Mouse (Mus musculus) embryonic facial prominence, embryonic 13.5 days (tissue): ENCODE measurements around the gene Lrrk1. TPM values are rescaled to one million over a fixed set of nuclear protein-coding genes. Genes with fewer than 3 reads are reported as not detected.
"Not testable (repeated sequence)": the region's sequence is repeated elsewhere in the genome, so short reads cannot be mapped to it uniquely, and the experiment has no call there.

Experiments used
- ATAC-seq: fragments of 200-750 bp; cut with Nextera tagmentation; 2 replicates; pipeline ENCODE4 v1.8.0; 2017; ENCODE audit warnings: low read depth; ENCODE audit not compliant: insufficient number of reproducible peaks, insufficient read depth, low FRiP score, low TSS enrichment
- H3K27ac ChIP-seq: fragments of 300-500 bp; sonication (generic); 2 replicates; pipeline ENCODE4 v1.5.1; 2015; ENCODE audit warnings: moderate library complexity, mild to moderate bottlenecking, inconsistent platforms
- H3K27me3 ChIP-seq: fragments of 300-500 bp; sonication (generic); 2 replicates; pipeline ENCODE4 v1.6.1; 2015; ENCODE audit warnings: mild to moderate bottlenecking, inconsistent platforms
- H3K36me3 ChIP-seq: fragments of 300-500 bp; sonication (generic); 2 replicates; pipeline ENCODE4 v1.6.1; 2015; ENCODE audit warnings: mild to moderate bottlenecking, inconsistent platforms
- H3K4me1 ChIP-seq: fragments of 300-500 bp; sonication (generic); 2 replicates; pipeline ENCODE4 v1.6.1; 2015; ENCODE audit warnings: inconsistent platforms
- H3K4me2 ChIP-seq: fragments of 300-500 bp; sonication (generic); 2 replicates; pipeline ENCODE4 v1.6.1; 2015; ENCODE audit warnings: moderate library complexity, mild to moderate bottlenecking, inconsistent platforms
- H3K4me3 ChIP-seq: fragments of 300-500 bp; sonication (generic); 2 replicates; pipeline ENCODE4 v1.5.1; 2015; ENCODE audit warnings: mild to moderate bottlenecking, inconsistent platforms
- H3K9ac ChIP-seq: fragments of 300-500 bp; sonication (generic); 2 replicates; pipeline ENCODE4 v1.6.1; 2015; ENCODE audit warnings: mild to moderate bottlenecking, inconsistent platforms
- H3K9me3 ChIP-seq: fragments of 300-500 bp; sonication (generic); 2 replicates; pipeline ENCODE4 v1.6.1; 2016; ENCODE audit warnings: inconsistent platforms
- WGBS: fragments of 180-500 bp; shearing (Covaris S2); methylation state at CpG from one replicate; pipeline ENCODE4 v1.1.7; 2015; ENCODE audit warnings: mixed read lengths; 5-methylcytosine and 5-hydroxymethylcytosine counted together
- polyA plus RNA-seq: library from polyadenylated mRNA; unstranded; fragments of >200 nt; fragmentation: Nextera tagmentation; extraction: Ambion mirVana; gene quantifications from 2 replicates; pipeline ENCODE4 v1.2.1, GENCODE M21; 2015

Lrrk1 gene
- polyA plus RNA-seq, 1 experiment from 2014 or later: 15.8 TPM

GRCm38 (mm10) chr7:66198416-66198815 is 189.7 kb downstream of the Lrrk1 start:
- no peak overlapping the region for H3K9ac ChIP-seq
- peaks cover 31% of the 10 kb centered on the region for H3K4me1 ChIP-seq
- no peaks in the 10 kb centered on the region for H3K36me3 ChIP-seq
- H3K27ac ChIP-seq: no peak overlapping the region
- no peak overlapping the region for H3K4me3 ChIP-seq
- H3K27me3 ChIP-seq: no peaks in the 10 kb centered on the region
- 57% methylated on average over 10 of the region's 10 CpGs for WGBS
- H3K9me3 ChIP-seq: no peaks in the 10 kb centered on the region
- ATAC-seq: no peak
- H3K4me2 ChIP-seq: no peak overlapping the region

GRCm38 (mm10) chr7:66196609-66197445 is 191.3 kb downstream of the Lrrk1 start:
- Histone ChIP-seq H3K4me1 (peaks cover 31% of the 10 kb centered on the region), H3K4me3 (no peak overlapping the region), H3K4me2 (no peak overlapping the region), H3K27me3 (no peaks in the 10 kb centered on the region), H3K27ac (no peak overlapping the region), H3K9ac (no peak overlapping the region), H3K9me3 (no peaks in the 10 kb centered on the region), H3K36me3 (no peaks in the 10 kb centered on the region)
- WGBS: 80% methylated on average over 11 of the region's 11 CpGs
- peak; percentile 23; the same call in 1 of the 2 replicates for ATAC-seq

- Histone ChIP-seq H3K4me2 (no peak overlapping the region), H3K4me1 (peaks cover 25% of the 10 kb centered on the region), H3K27ac (no peak overlapping the region), H3K4me3 (no peak overlapping the region), H3K9ac (no peak overlapping the region), H3K36me3 (no peaks in the 10 kb centered on the region), H3K9me3 (no peaks in the 10 kb centered on the region), H3K27me3 (no peaks in the 10 kb centered on the region)
- no peak for ATAC-seq
- WGBS: 47% methylated on average over 1 of the region's 1 CpGs
Measured at GRCm38 (mm10) chr7:66195881-66196280, 192.3 kb downstream of the Lrrk1 start.

GRCm38 (mm10) chr7:66194511-66194910 is 193.6 kb downstream of the Lrrk1 start:
- Histone ChIP-seq H3K27ac (no peak overlapping the region), H3K4me2 (no peak overlapping the region), H3K36me3 (no peaks in the 10 kb centered on the region), H3K9ac (no peak overlapping the region), H3K4me3 (no peak overlapping the region), H3K4me1 (peaks cover 19% of the 10 kb centered on the region), H3K9me3 (no peaks in the 10 kb centered on the region), H3K27me3 (no peaks in the 10 kb centered on the region)
- 58% methylated on average over 3 of the region's 3 CpGs for WGBS
- ATAC-seq: no peak

- not testable (repeated sequence) for H3K27ac ChIP-seq, H3K4me1 ChIP-seq, H3K9me3 ChIP-seq, ATAC-seq, H3K9ac ChIP-seq, H3K27me3 ChIP-seq, H3K4me3 ChIP-seq, H3K4me2 ChIP-seq, H3K36me3 ChIP-seq
- 85% methylated on average over 10 of the region's 10 CpGs for WGBS
Measured at GRCm38 (mm10) chr7:66190385-66190784, 197.8 kb downstream of the Lrrk1 start.

GRCm38 (mm10) chr7:66187581-66188231 is 200.4 kb downstream of the Lrrk1 start:
- H3K4me1 ChIP-seq: peaks cover 6% of the 10 kb centered on the region
- H3K4me2 ChIP-seq: no peak overlapping the region
- WGBS: 81% methylated on average over 4 of the region's 4 CpGs
- no peaks in the 10 kb centered on the region for H3K36me3 ChIP-seq
- H3K9ac ChIP-seq: no peak overlapping the region
- no peak overlapping the region for H3K4me3 ChIP-seq
- no peaks in the 10 kb centered on the region for H3K9me3 ChIP-seq
- ATAC-seq: no peak
- no peaks in the 10 kb centered on the region for H3K27me3 ChIP-seq
- no peak overlapping the region for H3K27ac ChIP-seq

- 90% methylated on average over 5 of the region's 5 CpGs for WGBS
- peaks cover 6% of the 10 kb centered on the region for H3K4me1 ChIP-seq
- no peaks in the 10 kb centered on the region for H3K27me3 ChIP-seq
- H3K9me3 ChIP-seq: no peaks in the 10 kb centered on the region
- no peak overlapping the region for H3K4me3 ChIP-seq
- no peaks in the 10 kb centered on the region for H3K36me3 ChIP-seq
- H3K4me2 ChIP-seq: no peak overlapping the region
- H3K9ac ChIP-seq: no peak overlapping the region
- ATAC-seq: no peak
- no peak overlapping the region for H3K27ac ChIP-seq
Measured at GRCm38 (mm10) chr7:66185370-66185769, 202.8 kb downstream of the Lrrk1 start.

GRCm38 (mm10) chr7:66184026-66184425 is 204.1 kb downstream of the Lrrk1 start:
- no peak for ATAC-seq
- WGBS: 81% methylated on average over 4 of the region's 4 CpGs
- no peaks in the 10 kb centered on the region for H3K9me3 ChIP-seq
- H3K4me1 ChIP-seq: peaks cover 18% of the 10 kb centered on the region
- no peak overlapping the region for H3K4me3 ChIP-seq
- no peak overlapping the region for H3K9ac ChIP-seq
- H3K36me3 ChIP-seq: no peaks in the 10 kb centered on the region
- H3K4me2 ChIP-seq: no peak overlapping the region
- no peaks in the 10 kb centered on the region for H3K27me3 ChIP-seq
- no peak overlapping the region for H3K27ac ChIP-seq

- Histone ChIP-seq H3K4me2 (no peak overlapping the region), H3K9me3 (no peaks in the 10 kb centered on the region), H3K27me3 (no peaks in the 10 kb centered on the region), H3K27ac (no peak overlapping the region), H3K36me3 (no peaks in the 10 kb centered on the region), H3K9ac (no peak overlapping the region), H3K4me3 (no peak overlapping the region), H3K4me1 (peaks cover 21% of the 10 kb centered on the region)
- 58% methylated on average over 8 of the region's 8 CpGs for WGBS
- no peak for ATAC-seq
Measured at GRCm38 (mm10) chr7:66183404-66183803, 204.7 kb downstream of the Lrrk1 start.

GRCm38 (mm10) chr7:66182075-66182715 is 206.0 kb downstream of the Lrrk1 start:
- H3K27ac ChIP-seq: no peak overlapping the region
- no peaks in the 10 kb centered on the region for H3K27me3 ChIP-seq
- WGBS: 79% methylated on average over 7 of the region's 7 CpGs
- no peak overlapping the region for H3K4me3 ChIP-seq
- H3K9ac ChIP-seq: no peak overlapping the region
- H3K9me3 ChIP-seq: no peaks in the 10 kb centered on the region
- no peak overlapping the region for H3K4me2 ChIP-seq
- H3K36me3 ChIP-seq: no peaks in the 10 kb centered on the region
- peaks cover 21% of the 10 kb centered on the region for H3K4me1 ChIP-seq
- ATAC-seq: no peak

GRCm38 (mm10) chr7:66180711-66181365 is 207.3 kb downstream of the Lrrk1 start:
- Histone ChIP-seq H3K36me3 (peaks cover 3% of the 10 kb centered on the region), H3K4me1 (peaks cover 21% of the 10 kb centered on the region), H3K9ac (no peak overlapping the region), H3K27ac (no peak overlapping the region), H3K4me2 (no peak overlapping the region), H3K4me3 (no peak overlapping the region), H3K27me3 (no peaks in the 10 kb centered on the region), H3K9me3 (no peaks in the 10 kb centered on the region)
- WGBS: 87% methylated on average over 10 of the region's 10 CpGs
- no peak for ATAC-seq
